Mouse (Mus musculus): ENCODE results near the gene Dscaml1.

Gene Dscaml1

GRCm38 (mm10) chr9:45426456-45426855 is at the start of gene Dscaml1:
Dscaml1 (plus strand) TSS chr9:45426628.
- peak; percentile 86 for DNase-seq

DNA sequence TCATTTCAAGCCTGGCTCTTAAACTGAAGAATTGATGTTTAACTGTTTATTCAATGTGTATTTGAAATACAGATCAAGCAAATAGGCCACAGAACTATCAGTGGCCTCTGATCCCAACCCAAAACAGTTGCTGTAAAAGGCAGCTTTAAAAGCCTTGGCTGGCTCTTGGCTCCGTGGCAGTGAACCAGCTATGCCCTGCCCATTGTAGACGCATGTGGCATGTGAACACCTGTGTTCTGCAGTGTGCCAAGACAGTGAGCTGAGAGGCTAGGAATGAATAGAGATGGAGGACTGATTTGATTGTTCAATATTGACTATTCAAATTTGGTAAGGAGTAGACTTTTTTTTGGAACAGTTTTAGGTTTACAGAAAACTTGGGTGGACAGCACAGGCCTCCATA is 49.5 kb upstream of the Dscaml1 start:
- DNase-seq: peak; percentile 78

GRCm38 (mm10) chr9:45380411-45381251 is 45.8 kb upstream of the Dscaml1 start:
- DNase-seq: peak; percentile 87

GRCm38 (mm10) chr9:45382336-45382735 is 44.1 kb upstream of the Dscaml1 start:
- DNase-seq: no peak

- no peak for DNase-seq
Measured at GRCm38 (mm10) chr9:45382834-45383233, 43.6 kb upstream of the Dscaml1 start.

DNA sequence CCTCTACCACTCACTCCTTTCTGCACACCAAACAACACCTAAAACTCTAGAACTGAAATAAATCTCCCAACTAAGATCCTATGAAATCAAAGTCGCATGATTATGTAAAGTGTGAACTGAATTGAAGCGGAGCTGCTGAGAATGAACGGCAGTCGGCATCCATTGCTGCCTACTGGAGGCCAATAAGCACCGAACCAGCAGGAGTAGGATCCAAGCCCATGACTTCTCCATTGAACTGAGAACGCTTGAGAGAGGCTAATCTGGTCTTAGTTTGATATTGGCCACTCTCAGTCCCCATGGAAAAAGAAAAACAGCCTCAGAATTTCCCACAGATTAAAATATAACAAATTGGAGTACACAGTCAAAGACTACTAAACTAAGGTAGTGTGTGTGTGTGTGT is 42.5 kb upstream of the Dscaml1 start:
- DNase-seq: no peak

- DNase-seq: no peak
Measured at GRCm38 (mm10) chr9:45386698-45387097, 39.7 kb upstream of the Dscaml1 start.

DNA sequence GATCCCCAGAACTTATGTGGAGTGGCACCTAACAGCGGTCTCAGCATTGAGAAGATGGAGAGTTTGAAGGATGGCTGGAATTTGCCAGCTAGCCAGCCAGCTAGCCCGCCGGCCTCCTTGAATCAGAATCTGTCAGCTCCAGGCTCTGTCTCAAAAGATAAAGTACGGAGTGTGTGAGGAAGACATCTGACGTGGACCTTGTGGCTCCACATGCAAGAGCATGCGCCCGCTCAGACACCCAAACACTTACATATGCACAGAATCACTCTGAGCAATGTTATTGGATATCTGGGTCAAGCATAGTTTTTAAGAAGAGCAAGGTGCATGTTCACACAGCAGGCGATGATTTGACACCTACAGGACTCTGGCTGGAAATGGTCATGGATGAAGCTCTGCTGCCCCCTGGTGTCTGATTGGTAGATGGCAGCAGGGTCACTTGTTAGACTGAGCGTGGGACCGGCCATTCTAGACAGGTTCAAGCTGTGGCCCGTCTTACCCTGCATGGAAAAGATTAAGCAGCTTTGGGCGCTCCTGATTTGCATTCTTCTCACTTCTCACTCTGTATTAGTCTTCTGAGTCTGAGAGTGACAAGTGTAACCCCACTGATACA is 37.9 kb upstream of the Dscaml1 start:
- DNase-seq: peak; percentile 95

DNA sequence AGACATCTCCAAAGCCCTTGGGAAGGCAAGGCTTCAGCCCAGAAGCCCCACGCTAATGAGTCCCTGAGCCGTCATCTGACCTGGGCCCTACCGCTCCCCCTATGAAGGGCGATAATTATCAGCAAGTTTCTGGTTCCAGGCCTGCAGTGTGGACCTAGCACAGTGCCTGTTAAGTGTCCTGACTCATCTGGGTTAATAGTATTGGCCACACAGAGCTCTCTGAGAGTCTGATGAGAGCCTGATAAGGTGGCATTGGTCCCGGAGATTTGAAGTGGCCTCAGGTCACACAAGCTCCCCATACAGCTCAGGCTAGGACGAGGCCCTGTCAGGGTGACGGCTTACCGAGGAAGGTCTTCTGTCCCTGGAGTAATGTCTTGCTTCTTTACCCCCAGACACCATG is 36.8 kb upstream of the Dscaml1 start:
- DNase-seq: no peak

- no peak for DNase-seq
Measured at GRCm38 (mm10) chr9:45391299-45391698, 35.1 kb upstream of the Dscaml1 start.

DNA sequence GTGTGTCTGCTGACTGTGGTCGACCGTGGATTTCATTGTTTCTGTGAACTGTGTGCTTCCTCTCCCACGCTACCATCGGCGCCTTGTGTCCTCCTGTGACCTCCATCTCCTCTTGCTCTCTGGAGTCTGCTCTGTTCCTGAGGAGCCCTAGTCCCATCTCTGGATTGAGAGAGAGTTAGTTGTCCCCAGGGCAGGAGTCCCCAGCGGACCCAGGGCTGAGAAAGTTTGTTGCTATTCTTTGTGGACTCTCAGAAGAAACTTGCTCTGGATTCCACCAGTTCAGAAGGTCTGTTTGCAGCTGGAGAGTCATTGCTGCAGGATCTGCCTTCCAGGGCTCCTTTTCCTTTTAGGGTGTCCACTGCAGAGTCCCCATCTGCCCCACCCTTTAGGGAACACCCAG is 31.2 kb upstream of the Dscaml1 start:
- DNase-seq: no peak

DNA sequence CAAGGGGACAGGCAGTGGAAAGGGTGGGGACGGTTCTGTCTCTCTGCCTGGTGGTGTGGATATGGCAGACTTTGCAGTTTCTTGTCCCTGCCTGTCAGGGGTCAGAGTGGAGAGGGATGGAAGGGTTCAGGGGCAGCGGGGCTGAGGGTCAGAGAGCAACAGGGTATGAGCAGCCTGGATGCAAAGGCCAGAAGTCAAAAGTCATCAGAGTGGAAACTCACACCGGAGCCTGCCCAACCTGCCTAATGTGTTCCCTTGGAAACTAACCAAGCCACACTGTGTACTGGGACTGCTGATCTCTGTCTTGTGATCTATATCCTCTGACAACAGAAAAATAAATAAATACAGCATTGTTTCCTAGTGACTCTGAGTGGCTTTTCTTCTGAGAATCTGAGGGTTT is 30.6 kb upstream of the Dscaml1 start:
- DNase-seq: no peak

- peak; percentile 77 for DNase-seq
Measured at GRCm38 (mm10) chr9:45398336-45398735, 28.1 kb upstream of the Dscaml1 start.

DNA sequence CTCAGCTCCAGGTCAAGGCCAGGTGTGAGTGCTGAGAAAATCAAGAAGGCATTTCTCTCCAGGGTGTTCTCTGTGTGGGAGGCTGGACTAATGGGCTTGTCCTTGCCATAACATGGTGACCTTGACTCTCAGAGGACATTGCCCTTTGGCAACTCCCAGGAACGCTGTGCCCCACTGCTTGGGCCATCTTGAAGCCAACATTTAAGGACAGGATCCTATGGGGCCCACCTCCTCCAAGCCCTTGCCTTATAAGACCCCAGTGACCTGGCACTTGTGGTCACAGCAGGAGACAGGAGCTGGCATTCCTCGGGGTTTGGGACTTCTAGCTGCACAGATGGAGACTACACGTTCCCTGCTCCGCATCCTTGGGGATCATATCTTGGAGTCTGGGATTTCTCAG is 27.0 kb upstream of the Dscaml1 start, which contains the start of gene Fxyd2:
Gene Fxyd2, plus strand, starts transcription at position 236 of the 400 bp plus-strand sequence.
- DNase-seq: no peak

- no peak for DNase-seq
Measured at GRCm38 (mm10) chr9:45401851-45402250, 24.6 kb upstream of the Dscaml1 start.

DNA sequence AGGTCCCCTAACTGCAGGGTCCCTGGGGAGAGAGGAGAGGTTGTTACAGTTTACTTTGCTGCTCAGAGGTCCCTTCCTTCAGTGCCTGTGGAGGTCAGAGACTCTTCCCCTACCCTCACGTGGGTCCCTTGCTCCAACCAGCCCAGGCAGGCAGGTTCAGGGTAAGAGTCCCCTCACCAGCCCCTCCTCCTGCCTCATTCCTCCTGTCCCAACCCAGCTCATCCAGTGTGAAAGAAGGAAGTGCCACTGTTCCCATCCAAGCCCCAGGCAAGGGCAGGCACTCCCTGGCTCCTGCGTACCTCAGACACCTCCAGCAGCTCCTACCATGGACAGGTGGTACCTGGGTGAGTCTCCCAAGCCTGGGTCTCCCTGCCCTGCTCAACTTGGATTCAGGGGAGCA is 23.5 kb upstream of the Dscaml1 start:
- no peak for DNase-seq

DNA sequence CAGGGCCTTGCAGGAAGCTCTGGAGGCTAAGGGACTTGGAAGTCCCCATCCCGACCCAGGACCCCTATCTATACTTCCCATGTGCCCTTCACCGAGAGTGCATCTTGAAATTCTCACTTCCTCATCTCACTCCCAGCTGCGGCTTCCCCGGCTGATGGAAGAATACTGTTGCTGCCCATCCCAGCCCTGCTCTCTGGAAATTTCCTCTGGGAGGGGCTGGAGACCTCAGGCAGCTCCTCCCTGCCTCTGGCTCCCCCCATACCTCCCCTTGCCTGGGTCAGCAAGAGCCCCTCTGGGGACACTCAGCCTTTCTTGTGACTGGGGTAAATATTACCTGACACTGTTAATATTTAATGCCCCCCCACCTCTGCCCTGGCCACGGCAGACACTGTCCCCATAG is 20.7 kb upstream of the Dscaml1 start:
- DNase-seq: no peak

GRCm38 (mm10) chr9:45406808-45407207 is 19.6 kb upstream of the Dscaml1 start:
- no peak for DNase-seq

GRCm38 (mm10) chr9:45407706-45408675 is 18.4 kb upstream of the Dscaml1 start:
- DNase-seq: peak; percentile 83

- DNase-seq: no peak
Measured at GRCm38 (mm10) chr9:45410193-45410592, 16.2 kb upstream of the Dscaml1 start.

- DNase-seq: no peak
Measured at GRCm38 (mm10) chr9:45410614-45411013, 15.8 kb upstream of the Dscaml1 start.

- no peak for DNase-seq
Measured at GRCm38 (mm10) chr9:45411111-45411510, 15.3 kb upstream of the Dscaml1 start.

DNA sequence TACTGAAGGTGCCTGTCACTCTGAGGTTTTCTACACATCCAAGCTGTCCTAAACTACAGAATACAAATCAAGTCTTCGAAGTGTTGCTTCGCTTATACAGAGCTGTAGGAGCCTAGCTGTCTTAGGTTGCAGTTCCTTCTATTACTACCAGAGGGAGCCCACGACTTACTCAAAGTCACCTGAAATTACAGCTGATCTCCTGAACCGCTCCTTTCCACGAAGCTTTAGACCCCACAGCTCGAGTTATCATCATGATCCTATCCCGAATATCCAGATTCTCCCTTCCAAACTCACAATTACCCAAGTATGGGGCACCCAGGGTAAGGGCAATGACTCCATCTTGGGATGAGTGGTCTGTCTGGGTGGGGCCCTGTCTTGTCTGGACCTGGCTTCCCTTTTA is 14.6 kb upstream of the Dscaml1 start:
- peak; percentile 85 for DNase-seq
